Mouse (Mus musculus) olfactory bulb, adult 2 months (tissue): ENCODE measurements around the gene Gpt2.

Experiments
- CTCF ChIP-seq: fragments of 200-500 bp; IDR thresholded peaks from 2 replicates; pipeline ENCODE4 v1.5.1; 2012; ENCODE audit warnings: low read depth, mild to moderate bottlenecking, low read length, moderate library complexity; ENCODE audit not compliant: insufficient read depth
- POLR2A ChIP-seq: fragments of 200-500 bp; IDR thresholded peaks from 2 replicates; pipeline ENCODE4 v1.6.1; 2012; ENCODE audit warnings: mild to moderate bottlenecking, low read depth, low read length, moderate library complexity; ENCODE audit not compliant: insufficient read depth

DNA sequence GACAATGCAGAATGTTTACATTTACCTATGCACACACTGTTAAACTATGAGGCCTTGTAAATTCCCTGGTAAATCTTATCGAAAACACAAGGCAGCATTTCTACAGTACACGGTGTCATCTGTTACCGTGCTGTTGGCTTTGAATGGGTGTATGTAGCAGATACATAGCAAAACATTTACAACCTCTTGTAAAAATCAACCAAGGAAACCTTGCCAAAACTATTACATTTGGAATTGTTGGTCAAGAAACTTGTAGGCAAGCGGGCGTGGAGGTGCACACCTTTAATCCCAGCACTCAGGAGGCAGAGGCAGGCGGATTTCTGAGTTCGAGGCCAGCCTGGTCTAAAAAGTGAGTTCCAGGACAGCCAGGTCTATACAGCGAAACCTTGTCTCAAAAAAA is 71.0 kb downstream of the Gpt2 start:
- TF ChIP-seq POLR2A (no peak), CTCF (no peak)
